Mouse (Mus musculus) liver, embryonic 12.5 days (tissue): Measurements from ENCODE around the gene Specc1. TPM values are rescaled to one million over a fixed set of nuclear protein-coding genes. Genes with fewer than 3 reads are reported as not detected.
A peak's percentile ranks its signal among the peaks of the same experiment; 100 is the strongest.

Experiments used
- ATAC-seq: fragments of 200-750 bp; cut with Nextera tagmentation; 2 replicates; pipeline ENCODE4 v1.8.0; 2017; ENCODE audit warnings: moderate number of reproducible peaks, mild to moderate bottlenecking, moderate library complexity
- H3K27ac ChIP-seq: fragments of 300-500 bp; sonication (generic); 2 replicates; pipeline ENCODE4 v1.5.1; 2016; ENCODE audit warnings: mild to moderate bottlenecking
- H3K27me3 ChIP-seq: fragments of 300-500 bp; sonication (generic); replicated peaks from 2 replicates; pipeline ENCODE4 v1.6.1; 2016; ENCODE audit warnings: mild to moderate bottlenecking, moderate library complexity
- H3K36me3 ChIP-seq: fragments of 300-500 bp; sonication (generic); 2 replicates; pipeline ENCODE4 v1.6.1; 2016; ENCODE audit warnings: mild to moderate bottlenecking, moderate library complexity
- H3K4me1 ChIP-seq: fragments of 300-500 bp; sonication (generic); 2 replicates; pipeline ENCODE4 v1.6.1; 2016
- H3K4me2 ChIP-seq: fragments of 300-500 bp; sonication (generic); 2 replicates; pipeline ENCODE4 v1.6.1; 2016; ENCODE audit warnings: mild to moderate bottlenecking, moderate library complexity
- H3K4me3 ChIP-seq: fragments of 300-500 bp; sonication (generic); 2 replicates; pipeline ENCODE4 v1.5.1; 2016; ENCODE audit warnings: mild to moderate bottlenecking, moderate library complexity
- H3K9ac ChIP-seq: fragments of 300-500 bp; sonication (generic); 2 replicates; pipeline ENCODE4 v1.6.1; 2016; ENCODE audit warnings: mild to moderate bottlenecking, moderate library complexity
- H3K9me3 ChIP-seq: fragments of 300-500 bp; sonication (generic); replicated peaks from 2 replicates; pipeline ENCODE4 v1.6.1; 2016; ENCODE audit warnings: mild to moderate bottlenecking, moderate library complexity
- WGBS: fragments of 180-500 bp; shearing (Covaris S2); methylation state at CpG from one replicate; pipeline ENCODE4 v1.1.7; 2016; ENCODE audit not compliant: insufficient replicate concordance; 5-methylcytosine and 5-hydroxymethylcytosine counted together
- polyA plus RNA-seq: library from polyadenylated mRNA; unstranded; fragments of >200 nt; fragmentation: Nextera tagmentation; extraction: Ambion mirVana; gene quantifications from 2 replicates; pipeline ENCODE4 v1.2.1, GENCODE M21; 2016

Gene Specc1
- polyA plus RNA-seq, 1 experiment from 2014 or later: 36.4 TPM

- 69% methylated on average over 8 of the region's 8 CpGs for WGBS
- H3K27me3 ChIP-seq: peaks cover 5% of the 10 kb centered on the region; the same call in 1 of the 2 replicates
- H3K4me2 ChIP-seq: no peak overlapping the region
- H3K4me3 ChIP-seq: no peak overlapping the region
- no peak for ATAC-seq
- no peaks in the 10 kb centered on the region for H3K9me3 ChIP-seq
- peaks cover 30% of the 10 kb centered on the region for H3K4me1 ChIP-seq
- H3K27ac ChIP-seq: no peak overlapping the region
- no peaks in the 10 kb centered on the region for H3K36me3 ChIP-seq
- no peak overlapping the region for H3K9ac ChIP-seq
Observed at GRCm38 (mm10) chr11:62079100-62079857, 122.7 kb downstream of the Specc1 start.

- H3K9ac ChIP-seq: no peak overlapping the region
- H3K4me3 ChIP-seq: no peak overlapping the region
- H3K4me1 ChIP-seq: peaks cover 31% of the 10 kb centered on the region
- no peak overlapping the region for H3K27ac ChIP-seq
- no peak overlapping the region for H3K4me2 ChIP-seq
- H3K27me3 ChIP-seq: peaks cover 5% of the 10 kb centered on the region; the same call in 1 of the 2 replicates
- no peak for ATAC-seq
- H3K9me3 ChIP-seq: no peaks in the 10 kb centered on the region
- H3K36me3 ChIP-seq: no peaks in the 10 kb centered on the region
- 71% methylated on average over 2 of the region's 2 CpGs for WGBS
Observed at GRCm38 (mm10) chr11:62080476-62080875, 123.9 kb downstream of the Specc1 start.

DNA sequence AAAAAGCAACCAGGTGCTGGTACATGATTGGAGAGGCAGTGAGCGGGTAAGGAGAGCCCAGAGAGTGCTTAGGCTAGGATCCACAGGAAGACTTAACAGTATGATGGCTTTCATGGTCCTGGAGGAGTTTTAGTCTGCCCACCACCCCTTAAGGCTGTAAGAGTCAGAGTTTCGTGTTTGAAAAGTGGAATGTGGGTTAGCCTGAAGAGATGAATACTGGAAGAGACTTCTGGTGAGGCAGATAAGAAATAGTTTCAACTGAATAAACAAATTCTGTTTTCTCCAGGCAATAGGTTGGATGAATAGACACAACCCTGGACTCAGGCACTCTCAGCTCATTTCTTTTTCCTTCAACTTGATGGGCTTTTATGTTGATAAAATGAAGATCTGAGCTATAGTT, 130.1 kb downstream of the Specc1 start:
- Histone ChIP-seq H3K4me2 (no peak overlapping the region), H3K27me3 (no peaks in the 10 kb centered on the region), H3K4me3 (no peak overlapping the region), H3K9ac (no peak overlapping the region), H3K9me3 (no peaks in the 10 kb centered on the region), H3K27ac (no peak overlapping the region), H3K36me3 (no peaks in the 10 kb centered on the region), H3K4me1 (peaks cover 29% of the 10 kb centered on the region)
- ATAC-seq: no peak
- 44% methylated on average over 2 of the region's 2 CpGs for WGBS

GRCm38 (mm10) chr11:62087051-62087450, 130.5 kb downstream of the Specc1 start:
- H3K4me1 ChIP-seq: peaks cover 29% of the 10 kb centered on the region
- no peak overlapping the region for H3K4me2 ChIP-seq
- no peaks in the 10 kb centered on the region for H3K36me3 ChIP-seq
- WGBS: 83% methylated on average over 1 of the region's 1 CpGs
- no peaks in the 10 kb centered on the region for H3K27me3 ChIP-seq
- no peak overlapping the region for H3K9ac ChIP-seq
- ATAC-seq: no peak
- no peak overlapping the region for H3K27ac ChIP-seq
- no peaks in the 10 kb centered on the region for H3K9me3 ChIP-seq
- H3K4me3 ChIP-seq: no peak overlapping the region

- H3K4me3 ChIP-seq: no peak overlapping the region
- 79% methylated on average over 3 of the region's 3 CpGs for WGBS
- no peak for ATAC-seq
- H3K27me3 ChIP-seq: no peaks in the 10 kb centered on the region
- H3K36me3 ChIP-seq: peaks cover 6% of the 10 kb centered on the region; the same call in 1 of the 2 replicates
- no peak overlapping the region for H3K27ac ChIP-seq
- no peak overlapping the region for H3K4me2 ChIP-seq
- H3K4me1 ChIP-seq: peaks cover 29% of the 10 kb centered on the region
- H3K9ac ChIP-seq: no peak overlapping the region
- no peaks in the 10 kb centered on the region for H3K9me3 ChIP-seq
Observed at GRCm38 (mm10) chr11:62088651-62089050, 132.1 kb downstream of the Specc1 start.

DNA sequence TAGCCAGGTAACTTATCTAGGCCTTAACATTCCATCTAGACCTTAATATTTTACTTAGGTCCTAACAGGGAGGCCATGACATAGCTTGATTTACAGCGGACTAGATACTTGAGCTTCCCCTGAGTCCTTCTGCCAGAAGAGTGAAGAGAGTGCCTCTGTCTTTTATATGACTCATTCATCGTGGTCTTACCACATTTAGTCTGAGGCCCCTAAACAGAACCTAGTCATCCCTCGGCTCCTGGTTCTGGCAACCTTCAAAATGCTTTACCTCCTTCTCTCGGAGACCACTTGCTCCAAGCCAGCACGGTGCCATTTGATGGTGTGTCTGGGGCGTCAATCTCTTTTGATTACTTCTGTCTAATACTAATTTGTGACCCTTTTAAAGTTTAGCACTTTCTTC, 133.8 kb downstream of the Specc1 start:
- Histone ChIP-seq H3K27me3 (no peaks in the 10 kb centered on the region), H3K4me2 (no peak overlapping the region), H3K27ac (no peak overlapping the region), H3K36me3 (peaks cover 6% of the 10 kb centered on the region; the same call in 1 of the 2 replicates), H3K4me3 (no peak overlapping the region), H3K9ac (no peak overlapping the region), H3K4me1 (peaks cover 34% of the 10 kb centered on the region), H3K9me3 (no peaks in the 10 kb centered on the region)
- no peak for ATAC-seq
- WGBS: 73% methylated on average over 6 of the region's 6 CpGs

GRCm38 (mm10) chr11:62103380-62103911, 146.9 kb downstream of the Specc1 start:
- peaks cover 39% of the 10 kb centered on the region for H3K4me1 ChIP-seq
- H3K9ac ChIP-seq: no peak overlapping the region
- no peaks in the 10 kb centered on the region for H3K36me3 ChIP-seq
- no peaks in the 10 kb centered on the region for H3K9me3 ChIP-seq
- 5% methylated on average over 3 of the region's 3 CpGs for WGBS
- H3K4me2 ChIP-seq: no peak overlapping the region
- H3K4me3 ChIP-seq: no peak overlapping the region
- peak; percentile 65 for ATAC-seq
- H3K27ac ChIP-seq: no peak overlapping the region
- no peaks in the 10 kb centered on the region for H3K27me3 ChIP-seq

- Histone ChIP-seq H3K27ac (peak overlapping the region; percentile 54; the same call in 1 of the 2 replicates), H3K9me3 (no peaks in the 10 kb centered on the region), H3K4me2 (no peak overlapping the region), H3K4me1 (peaks cover 46% of the 10 kb centered on the region), H3K27me3 (no peaks in the 10 kb centered on the region), H3K36me3 (0 out of 2 replicates have a peak, but pooled peaks cover 4% of the 10 kb centered on the region), H3K4me3 (no peak overlapping the region), H3K9ac (no peak overlapping the region)
- peak; percentile 52; the same call in 1 of the 2 replicates for ATAC-seq
- WGBS: 58% methylated on average over 1 of the region's 1 CpGs
Observed at GRCm38 (mm10) chr11:62106401-62106871, 149.9 kb downstream of the Specc1 start.

DNA sequence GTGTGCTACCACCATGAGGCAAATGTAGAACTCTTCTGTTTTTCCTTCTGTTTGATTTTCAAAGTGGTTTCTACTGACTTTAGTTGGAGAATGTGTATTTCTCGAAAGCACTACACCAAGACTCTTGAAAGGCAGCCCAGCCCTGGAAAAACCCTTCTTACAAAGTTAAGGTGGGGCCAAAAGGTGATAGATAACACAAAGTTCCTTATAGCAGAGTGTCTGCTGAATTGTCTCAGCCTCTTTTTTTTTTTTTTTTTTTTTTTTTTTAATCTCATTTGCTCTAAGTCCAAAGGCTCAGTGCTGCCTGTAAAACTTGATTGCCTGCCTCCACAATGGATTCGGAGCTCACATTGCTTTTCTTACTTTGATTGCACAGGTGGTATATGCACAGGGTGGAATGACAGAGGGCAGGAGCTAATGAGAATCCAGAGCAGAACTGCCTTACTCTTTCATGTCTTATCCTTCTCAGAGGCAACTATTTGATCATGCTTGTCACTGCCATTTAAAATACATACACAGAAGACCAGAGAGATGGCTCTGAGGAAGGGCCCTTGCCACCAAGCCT, 150.8 kb downstream of the Specc1 start:
- H3K4me1 ChIP-seq: peaks cover 46% of the 10 kb centered on the region
- no peak for ATAC-seq
- H3K9me3 ChIP-seq: no peaks in the 10 kb centered on the region
- H3K4me2 ChIP-seq: no peak overlapping the region
- H3K27ac ChIP-seq: no peak overlapping the region
- H3K27me3 ChIP-seq: no peaks in the 10 kb centered on the region
- 60% methylated on average over 2 of the region's 2 CpGs for WGBS
- H3K9ac ChIP-seq: no peak overlapping the region
- 0 out of 2 replicates have a peak, but pooled peaks cover 4% of the 10 kb centered on the region for H3K36me3 ChIP-seq
- H3K4me3 ChIP-seq: no peak overlapping the region

DNA sequence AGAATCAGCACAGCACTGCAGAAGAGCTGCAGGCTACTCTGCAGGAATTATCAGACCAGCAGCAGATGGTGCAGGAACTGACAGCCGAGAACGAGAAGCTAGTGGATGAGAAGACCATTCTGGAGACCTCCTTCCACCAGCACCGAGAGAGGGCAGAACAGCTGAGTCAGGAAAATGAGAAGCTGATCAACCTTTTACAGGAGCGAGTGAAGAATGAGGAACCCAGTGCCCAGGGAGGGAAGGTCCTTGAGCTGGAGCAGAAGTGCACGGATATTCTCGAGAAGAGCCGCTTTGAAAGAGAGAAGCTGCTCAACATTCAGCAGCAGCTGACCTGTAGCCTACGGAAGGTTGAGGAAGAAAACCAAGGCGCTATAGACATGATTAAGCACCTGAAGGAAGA, 162.0 kb downstream of the Specc1 start:
- Histone ChIP-seq H3K9ac (no peak overlapping the region), H3K4me3 (no peak overlapping the region), H3K27me3 (no peaks in the 10 kb centered on the region), H3K27ac (no peak overlapping the region), H3K4me2 (no peak overlapping the region), H3K4me1 (no peaks in the 10 kb centered on the region), H3K36me3 (peaks cover 27% of the 10 kb centered on the region), H3K9me3 (no peaks in the 10 kb centered on the region)
- WGBS: 66% methylated on average over 9 of the region's 9 CpGs
- no peak for ATAC-seq

DNA sequence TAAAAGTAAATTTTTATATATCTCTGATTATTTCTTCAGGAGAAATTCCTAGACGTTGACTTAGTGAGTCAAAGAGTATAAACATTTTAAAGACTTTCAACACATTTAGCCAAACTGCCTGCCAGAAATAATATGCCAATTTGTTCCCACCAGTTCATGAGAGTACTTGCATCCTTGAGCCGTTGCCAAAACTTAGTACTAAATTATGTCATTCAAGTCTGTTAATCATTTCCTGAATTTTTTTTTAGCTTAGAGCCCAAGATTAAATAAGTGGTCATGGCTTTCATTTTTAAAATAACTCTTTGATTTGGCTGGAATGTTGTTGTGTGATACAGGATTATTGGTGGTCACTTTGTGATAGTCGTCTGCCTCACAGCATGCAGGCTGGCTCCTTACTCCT, 163.3 kb downstream of the Specc1 start:
- Histone ChIP-seq H3K9me3 (no peaks in the 10 kb centered on the region), H3K4me3 (no peak overlapping the region), H3K4me1 (no peaks in the 10 kb centered on the region), H3K27ac (no peak overlapping the region), H3K9ac (no peak overlapping the region), H3K4me2 (no peak overlapping the region), H3K27me3 (no peaks in the 10 kb centered on the region), H3K36me3 (peaks cover 32% of the 10 kb centered on the region)
- WGBS: 77% methylated on average over 3 of the region's 3 CpGs
- ATAC-seq: no peak

GRCm38 (mm10) chr11:62121365-62121764, 164.8 kb downstream of the Specc1 start:
- Histone ChIP-seq H3K27me3 (no peaks in the 10 kb centered on the region), H3K4me1 (no peaks in the 10 kb centered on the region), H3K9me3 (no peaks in the 10 kb centered on the region), H3K9ac (no peak overlapping the region), H3K4me2 (no peak overlapping the region), H3K27ac (no peak overlapping the region), H3K4me3 (no peak overlapping the region), H3K36me3 (peaks cover 32% of the 10 kb centered on the region)
- ATAC-seq: no peak
- WGBS: 68% methylated on average over 5 of the region's 5 CpGs
